Mouse (Mus musculus) spleen, adult 2 months (tissue): ENCODE results near the gene Jpt1. TPM values are rescaled to one million over a fixed set of nuclear protein-coding genes. Genes with fewer than 3 reads are reported as not detected.

ENCODE experiments used
- DNase-seq, 2 experiments: peaks; one replicate each; pipeline versions ENCODE4 v3.0.0 to v3.0.0-alpha.2; 2012 to 2021; ENCODE audit warnings: low spot score in 2 of 2, low read depth in 1 of 2
- H3K27ac ChIP-seq: fragments of 200-500 bp; 2 replicates; pipeline ENCODE4 v1.5.1; 2012; ENCODE audit warnings: low read length, inconsistent platforms; ENCODE audit not compliant: insufficient read depth
- H3K27me3 ChIP-seq: fragments of 200-500 bp; 2 replicates; pipeline ENCODE4 v1.6.1; 2012; ENCODE audit warnings: mild to moderate bottlenecking, moderate library complexity, low read length, inconsistent platforms; ENCODE audit not compliant: control insufficient read depth, insufficient read depth
- H3K36me3 ChIP-seq: fragments of 200-500 bp; 2 replicates; pipeline ENCODE4 v1.6.1; 2012; ENCODE audit warnings: mild to moderate bottlenecking, low read length, inconsistent platforms; ENCODE audit not compliant: control insufficient read depth, insufficient read depth
- H3K4me1 ChIP-seq: fragments of 200-500 bp; 2 replicates; pipeline ENCODE4 v1.6.1; 2011; ENCODE audit warnings: inconsistent platforms; ENCODE audit not compliant: control insufficient read depth, insufficient read depth, insufficient read length
- H3K4me3 ChIP-seq: fragments of 200-500 bp; 2 replicates; pipeline ENCODE4 v1.5.1; 2011; ENCODE audit warnings: mild to moderate bottlenecking, inconsistent platforms; ENCODE audit not compliant: insufficient read depth, insufficient read length; ENCODE audit errors: extremely low read depth
- CTCF ChIP-seq: fragments of 200-500 bp; IDR thresholded peaks from 2 replicates; pipeline ENCODE4 v1.5.1; 2011; ENCODE audit warnings: mild to moderate bottlenecking, inconsistent platforms; ENCODE audit not compliant: insufficient read depth, insufficient read length, insufficient replicate concordance; ENCODE audit errors: extremely low read depth
- POLR2A ChIP-seq: fragments of 200-500 bp; IDR thresholded peaks from 2 replicates; pipeline ENCODE4 v1.6.1; 2011; ENCODE audit warnings: low read depth, low read length, inconsistent platforms
- WGBS: fragments of 180-500 bp; shearing (Covaris S2); methylation state at CpG from one replicate; pipeline ENCODE4 v1.1.7; 2018; 5-methylcytosine and 5-hydroxymethylcytosine counted together
- polyA plus RNA-seq: library from polyadenylated mRNA; depleted of rRNA; stranded (reverse); fragments of >200 nt; gene quantifications from 2 replicates; pipeline ENCODE4 v1.2.3, GENCODE M21; 2012

The Jpt1 gene
- polyA plus RNA-seq, 1 experiment: 178 TPM

DNA sequence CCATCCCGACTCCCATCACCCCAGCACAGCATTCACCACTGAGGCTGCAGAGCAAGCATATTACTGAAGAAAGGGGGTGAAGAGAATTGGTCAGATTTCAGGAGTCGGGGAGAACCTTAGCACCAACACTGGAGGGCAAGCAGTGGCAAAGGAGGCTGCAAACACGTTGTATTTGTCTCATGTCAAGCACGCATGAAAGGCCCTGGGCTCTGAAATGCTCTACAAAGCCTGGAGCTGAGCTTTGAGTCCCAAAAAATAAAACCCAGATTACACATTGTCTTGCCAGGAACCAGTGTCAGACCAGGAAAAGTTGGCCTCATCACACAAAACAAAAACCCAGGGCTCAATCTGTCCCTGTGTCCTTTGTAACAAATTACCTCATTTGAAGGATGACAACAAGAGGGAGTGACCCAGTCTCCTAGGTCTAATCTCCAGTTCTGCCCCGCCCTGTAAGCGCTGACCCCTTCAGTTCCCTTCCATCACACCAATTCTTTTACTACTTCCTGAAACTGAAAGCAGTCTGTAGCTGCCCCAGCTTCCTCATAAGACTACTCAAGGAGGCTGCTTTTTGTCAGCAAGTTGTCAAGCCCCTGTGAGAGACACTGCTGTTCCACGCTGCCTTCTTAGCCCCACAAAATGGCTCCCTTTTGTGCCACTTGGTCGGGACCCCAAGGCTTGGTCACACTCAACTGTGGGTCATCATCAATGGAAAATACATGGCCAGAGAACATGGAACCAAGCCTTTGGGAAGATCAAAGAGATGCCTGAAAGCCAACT is 1.6 kb downstream of the Jpt1 start:
- peaks cover 34% of the 10 kb centered on the region; the same call in 1 of the 2 replicates for H3K4me1 ChIP-seq
- no peaks in the 10 kb centered on the region for H3K27me3 ChIP-seq
- TF ChIP-seq CTCF: no peak
- no peak for TF ChIP-seq POLR2A
- WGBS: 19% methylated on average over 8 of the region's 8 CpGs
- H3K4me3 ChIP-seq: peak overlapping the region; percentile 85
- no peaks in the 10 kb centered on the region for H3K36me3 ChIP-seq
- peak overlapping the region; percentile 86 for H3K27ac ChIP-seq
- peak; percentile 54 to 57 for DNase-seq

DNA sequence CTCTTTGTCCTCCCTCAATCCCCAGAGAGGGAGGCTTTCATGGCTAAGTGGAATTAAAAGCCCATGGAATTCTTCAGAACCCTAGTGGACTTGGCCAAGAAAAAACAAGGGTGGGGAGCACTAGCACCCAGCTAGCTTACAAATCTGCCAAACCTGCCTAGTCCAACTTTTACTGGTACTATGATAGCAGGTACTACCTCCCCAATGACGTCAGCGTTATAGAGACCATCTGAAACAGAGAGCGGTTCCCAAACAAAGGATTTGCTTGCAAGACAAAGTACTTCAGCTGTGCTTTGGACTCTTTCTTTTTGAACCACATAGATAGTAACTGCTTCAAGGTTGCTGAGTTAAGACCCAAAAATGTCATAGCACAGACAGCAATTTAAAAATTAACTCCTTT is 2.2 kb downstream of the Jpt1 start:
- 71% methylated on average over 3 of the region's 3 CpGs for WGBS
- 0 out of 2 replicates have a peak overlapping the region, but pooled peaks have one; percentile 85 for H3K4me3 ChIP-seq
- H3K27me3 ChIP-seq: no peaks in the 10 kb centered on the region
- no peaks in the 10 kb centered on the region for H3K36me3 ChIP-seq
- H3K4me1 ChIP-seq: peaks cover 34% of the 10 kb centered on the region; the same call in 1 of the 2 replicates
- H3K27ac ChIP-seq: peak overlapping the region; percentile 69
- TF ChIP-seq CTCF (no peak), POLR2A (no peak)
- no peak for DNase-seq

DNA sequence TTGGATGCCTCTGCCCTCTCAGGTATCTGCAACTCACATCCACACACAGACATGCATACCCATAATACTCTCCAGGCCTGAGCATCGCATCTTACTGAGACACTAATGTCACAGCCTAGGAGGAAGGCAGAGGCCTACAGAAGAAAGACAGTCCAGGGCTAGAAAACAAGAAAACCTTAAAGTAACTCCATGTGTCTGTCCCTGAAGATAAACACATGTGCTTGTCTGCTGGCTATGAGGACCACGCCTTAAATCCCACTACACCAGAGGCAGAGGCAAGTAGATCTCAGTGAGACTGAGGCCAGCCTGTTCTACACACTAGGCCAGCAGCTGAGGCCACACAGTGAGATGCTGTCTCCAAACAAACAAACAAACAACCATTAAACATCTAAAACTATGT is 3.1 kb downstream of the Jpt1 start:
- Histone ChIP-seq H3K27ac (0 out of 2 replicates have a peak overlapping the region, but pooled peaks have one; percentile 1), H3K4me3 (no peak overlapping the region), H3K4me1 (peaks cover 34% of the 10 kb centered on the region; the same call in 1 of the 2 replicates), H3K27me3 (no peaks in the 10 kb centered on the region), H3K36me3 (no peaks in the 10 kb centered on the region)
- DNase-seq: no peak
- TF ChIP-seq POLR2A: no peak
- TF ChIP-seq CTCF: no peak
- 78% methylated on average over 2 of the region's 2 CpGs for WGBS

DNA sequence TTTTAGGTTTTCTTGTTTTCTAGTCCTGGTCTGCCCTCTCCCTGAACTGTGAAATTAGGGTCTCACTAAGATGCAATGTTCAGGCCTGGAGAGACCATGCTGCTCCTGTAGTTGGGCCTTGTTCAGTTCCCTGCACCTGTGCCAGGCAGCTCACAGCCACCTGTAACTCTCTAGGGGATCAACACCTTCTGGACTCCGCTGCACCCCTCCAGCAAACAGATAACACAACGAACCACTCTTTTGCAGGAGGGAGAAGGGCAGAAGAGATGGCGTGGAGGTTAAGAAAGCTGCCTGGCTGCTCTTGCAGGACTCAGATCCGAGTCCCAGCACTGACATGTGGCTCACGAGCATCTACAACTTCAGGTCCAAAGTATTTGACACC is 3.7 kb downstream of the Jpt1 start:
- 65% methylated on average over 5 of the region's 5 CpGs for WGBS
- Histone ChIP-seq H3K4me1 (peaks cover 34% of the 10 kb centered on the region; the same call in 1 of the 2 replicates), H3K4me3 (no peak overlapping the region), H3K27me3 (no peaks in the 10 kb centered on the region), H3K27ac (peak overlapping the region; percentile 21; the same call in 1 of the 2 replicates), H3K36me3 (no peaks in the 10 kb centered on the region)
- no peak for TF ChIP-seq POLR2A
- TF ChIP-seq CTCF: no peak
- no peak for DNase-seq

DNA sequence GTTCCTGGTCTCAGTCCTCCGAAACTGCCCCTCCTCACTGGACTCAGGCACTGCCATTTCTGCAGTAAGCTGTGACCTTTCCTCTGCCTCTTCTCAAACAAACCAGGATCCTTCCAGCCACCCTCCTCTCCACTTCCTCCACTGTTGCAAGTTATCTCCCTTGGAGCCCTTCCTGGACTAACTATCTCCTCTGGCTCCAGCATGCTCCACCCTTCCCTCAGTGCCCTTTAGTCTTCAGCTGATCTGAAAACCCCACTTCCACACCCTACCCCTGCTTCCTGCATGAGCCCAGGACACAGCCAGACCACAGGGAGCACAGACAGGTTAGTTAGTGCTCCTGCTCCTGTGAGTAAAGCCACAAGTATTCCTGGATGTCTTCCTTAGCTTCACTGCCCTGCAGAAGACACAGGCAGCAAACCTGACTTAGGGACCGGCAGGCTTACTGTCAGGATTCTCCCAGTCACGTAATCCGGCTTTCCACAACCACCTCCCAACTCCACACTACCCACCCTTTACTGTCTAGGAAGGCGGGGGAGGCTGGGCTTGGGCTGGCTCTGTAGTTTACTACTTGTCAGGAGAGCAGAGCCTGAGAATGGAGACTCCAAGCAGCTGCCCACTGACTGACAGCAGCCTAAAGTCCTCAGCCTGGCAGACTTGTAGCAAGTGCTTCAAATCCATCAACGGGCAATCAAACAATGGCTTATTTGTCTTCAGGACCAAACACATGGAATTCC is 4.2 kb downstream of the Jpt1 start:
- Histone ChIP-seq H3K27ac (no peak overlapping the region; the same call in 1 of the 2 replicates), H3K27me3 (no peaks in the 10 kb centered on the region), H3K4me3 (no peak overlapping the region), H3K4me1 (peaks cover 33% of the 10 kb centered on the region; the same call in 1 of the 2 replicates), H3K36me3 (no peaks in the 10 kb centered on the region)
- no peak for TF ChIP-seq POLR2A
- no peak for TF ChIP-seq CTCF
- WGBS: 79% methylated on average over 6 of the region's 6 CpGs
- no peak for DNase-seq

DNA sequence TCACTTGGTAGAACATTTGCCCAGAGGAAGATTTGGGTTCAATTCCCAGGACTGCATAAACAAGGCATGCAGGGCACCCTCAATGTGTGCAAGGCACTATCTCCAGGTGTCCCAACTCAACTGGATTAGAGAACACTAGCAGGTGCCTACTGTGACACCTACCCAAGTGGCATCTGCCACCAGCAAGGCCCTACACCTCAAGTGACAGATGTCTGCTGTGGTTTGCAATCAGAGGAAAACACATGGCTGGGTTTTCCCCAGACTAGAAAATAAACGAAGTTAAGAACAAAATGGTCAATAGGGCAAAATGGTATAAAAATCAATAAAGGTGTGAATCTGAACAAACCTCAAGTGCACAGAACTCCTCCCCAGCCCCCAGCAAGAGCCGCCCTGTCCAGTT is 6.1 kb downstream of the Jpt1 start:
- peak overlapping the region; percentile 16; the same call in 1 of the 2 replicates for H3K27ac ChIP-seq
- H3K4me3 ChIP-seq: no peak overlapping the region
- no peak for TF ChIP-seq CTCF
- TF ChIP-seq POLR2A: no peak
- WGBS: 60% methylated on average over 2 of the region's 2 CpGs
- H3K4me1 ChIP-seq: peaks cover 31% of the 10 kb centered on the region; the same call in 1 of the 2 replicates
- H3K36me3 ChIP-seq: no peaks in the 10 kb centered on the region
- H3K27me3 ChIP-seq: no peaks in the 10 kb centered on the region
- DNase-seq: peak in 1 of 2 experiments; percentile 14
